Mouse (Mus musculus) cerebellum, adult 11 months (tissue): ENCODE results near the gene Gstp3.

Experiments used
- DNase-seq: peaks from one replicate; pipeline ENCODE4 v3.0.0; 2022

Gene Gstp3

DNA sequence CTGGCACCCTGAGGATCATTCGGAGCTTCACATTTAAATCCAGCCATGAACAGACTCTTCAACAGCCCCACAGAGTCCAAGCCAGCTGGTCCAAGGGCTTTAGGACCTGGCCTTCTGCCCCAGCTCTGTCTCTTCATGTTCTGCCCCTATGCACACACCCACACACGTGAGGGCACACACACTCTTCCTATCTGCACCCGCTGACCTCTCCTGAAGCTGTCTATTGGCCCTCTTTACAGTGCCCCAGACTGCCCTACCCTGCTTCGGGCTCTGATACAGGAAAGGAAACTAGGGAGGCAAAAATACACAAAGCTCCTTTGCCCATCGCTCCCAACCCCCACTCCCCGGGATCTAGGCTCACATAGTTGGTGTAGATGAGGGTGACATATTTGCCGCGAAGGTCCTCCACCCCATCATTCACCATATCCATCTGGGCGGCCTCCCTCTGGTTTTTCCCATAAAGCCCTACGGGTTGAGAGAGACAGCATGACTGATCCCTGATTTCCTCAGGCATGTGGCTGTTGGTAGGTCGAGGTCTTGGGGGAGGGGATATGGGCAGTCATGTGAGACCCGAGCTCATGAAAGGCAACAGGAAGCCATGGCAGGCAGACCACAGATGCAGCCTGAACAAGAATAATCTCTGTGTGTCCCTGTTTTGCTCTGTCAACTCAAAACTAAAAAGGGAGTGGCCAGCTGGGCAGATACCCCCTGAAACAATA is 22.9 kb downstream of the Gstp3 start:
- DNase-seq = no peak

DNA sequence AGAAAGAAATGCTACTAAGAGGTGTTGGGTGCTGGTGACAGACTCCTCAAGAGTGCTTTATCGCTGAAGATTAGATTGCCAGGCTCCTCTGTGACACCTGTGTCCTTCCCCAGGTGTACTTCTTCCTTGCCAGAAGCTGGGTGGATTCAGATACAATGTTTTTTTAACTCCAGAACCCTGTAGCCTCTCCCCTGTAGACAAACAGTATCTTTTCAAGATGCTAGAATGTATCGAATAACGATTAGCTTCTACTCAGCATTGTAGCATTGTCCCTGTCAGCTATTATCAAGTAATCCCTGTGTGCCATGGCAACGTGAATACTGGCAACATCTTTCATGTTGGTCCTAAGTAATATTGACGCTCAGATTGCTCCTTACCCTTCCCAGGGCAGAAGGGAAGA is 25.6 kb downstream of the Gstp3 start:
- DNase-seq = no peak

DNA sequence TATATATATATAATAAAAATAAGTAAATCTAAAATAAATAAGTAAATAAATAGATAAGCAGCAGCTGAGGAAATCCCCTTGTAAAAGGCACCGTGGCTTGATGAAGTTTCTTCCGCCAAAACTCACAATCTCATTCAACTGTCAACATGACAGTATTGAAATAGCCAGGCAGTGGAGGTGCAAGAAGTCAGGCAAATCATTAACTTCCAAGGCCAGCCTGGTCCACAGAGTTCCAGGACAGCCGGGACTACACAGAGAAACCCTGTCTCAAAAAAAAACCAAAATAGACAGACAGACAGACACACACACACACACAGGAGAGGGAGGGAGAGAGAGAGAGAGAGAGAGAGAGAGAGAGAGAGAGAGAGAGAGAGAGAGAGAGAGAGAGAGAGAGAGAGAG is 26.1 kb downstream of the Gstp3 start:
- no peak for DNase-seq

DNA sequence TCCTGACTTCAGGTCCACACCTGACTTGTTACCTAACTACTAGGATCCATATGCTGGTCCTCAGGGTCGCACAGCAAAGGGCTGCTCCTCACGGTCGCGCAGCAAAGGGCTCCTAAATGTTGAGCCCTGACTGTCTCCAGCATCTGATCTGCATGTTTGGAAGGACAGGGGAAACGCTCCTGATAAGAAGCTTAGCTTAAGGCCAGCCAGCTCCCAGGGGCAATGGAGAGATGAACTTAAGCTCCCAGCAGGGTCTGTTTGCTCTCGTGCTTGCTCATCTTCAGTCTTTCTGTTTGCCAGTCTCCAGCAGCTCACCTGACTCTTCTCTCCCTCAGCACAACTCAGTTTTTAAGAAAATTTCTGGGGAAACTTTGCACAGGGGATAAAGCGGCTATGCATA is 26.7 kb downstream of the Gstp3 start:
- DNase-seq = no peak

DNA sequence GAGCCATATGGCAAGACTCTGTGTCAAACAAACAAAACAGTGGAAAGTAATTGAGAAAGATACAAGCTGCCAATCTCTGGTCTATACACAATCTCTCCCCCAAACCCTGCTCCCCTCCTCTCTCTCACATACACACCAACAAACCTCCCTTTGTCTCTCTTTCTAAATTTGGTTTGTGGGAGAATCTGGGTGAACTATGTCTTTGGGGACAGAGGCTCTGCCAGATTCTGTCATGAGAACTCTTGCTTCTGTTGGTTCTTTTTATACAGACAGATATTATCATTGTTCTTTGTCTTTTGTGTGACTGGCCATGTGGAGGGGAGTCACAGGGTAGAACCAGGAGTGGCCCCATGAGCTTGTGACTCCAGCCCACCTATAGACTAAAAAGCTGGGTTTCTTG is 31.8 kb downstream of the Gstp3 start:
- no peak for DNase-seq

DNA sequence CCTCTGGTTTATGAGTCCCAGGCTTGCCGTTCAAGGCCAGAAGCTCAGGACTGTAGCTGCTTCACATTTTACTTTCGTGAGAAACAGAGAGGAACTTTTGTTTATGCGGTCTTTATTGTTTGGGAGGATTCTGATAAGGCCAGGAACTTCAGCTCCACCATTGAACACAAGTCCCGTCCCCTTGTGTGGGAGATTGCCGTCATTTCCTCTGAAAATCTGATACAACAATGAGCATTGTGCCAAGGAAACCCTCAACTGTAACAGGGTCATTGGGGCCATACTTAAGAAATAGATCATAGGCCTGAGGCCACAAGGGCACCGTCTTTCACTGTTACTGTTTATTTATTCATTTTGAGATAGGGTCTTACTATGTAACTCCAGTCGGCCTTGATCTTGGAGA is 36.2 kb downstream of the Gstp3 start:
- DNase-seq = no peak

DNA sequence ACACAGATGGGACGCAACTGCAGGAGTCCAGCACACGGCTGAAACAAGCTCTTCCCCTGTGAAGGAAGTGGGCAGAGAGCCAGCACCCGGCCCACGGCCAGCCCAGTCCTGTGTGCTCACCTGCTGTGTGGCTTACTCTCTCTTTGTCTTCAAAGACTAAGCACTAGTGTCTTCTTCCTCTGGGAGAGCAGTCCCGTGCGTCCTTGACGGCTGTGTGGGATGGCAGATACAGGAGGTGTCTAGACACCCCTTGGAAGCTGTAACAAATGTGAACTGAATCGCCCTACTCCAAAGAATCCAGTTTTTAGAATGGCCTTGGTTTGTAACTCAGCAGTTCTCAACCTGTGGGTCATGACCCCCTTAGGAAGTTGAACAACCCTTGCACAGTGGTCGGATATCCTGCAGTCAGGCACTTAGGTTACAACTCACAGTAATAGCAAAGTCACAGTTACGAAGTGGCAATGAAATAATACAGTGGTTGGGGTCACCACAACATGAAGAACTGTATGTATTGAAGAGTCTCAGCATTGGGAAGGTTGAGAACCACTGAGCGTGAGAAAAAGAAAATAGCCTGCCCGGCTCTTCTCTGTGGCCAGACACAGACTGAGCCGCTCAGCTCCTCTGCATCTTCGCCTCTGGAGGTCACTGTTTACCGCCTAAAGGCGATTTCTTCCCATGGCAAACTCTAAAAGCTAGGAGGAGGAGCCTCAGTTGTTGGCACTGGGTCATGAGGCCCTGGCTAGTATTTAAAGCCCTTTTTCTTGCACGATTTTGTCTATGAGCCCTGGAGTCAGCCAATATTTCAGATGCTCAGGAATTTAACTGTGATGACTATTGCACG is 40.4 kb downstream of the Gstp3 start:
- DNase-seq = peak; percentile 84

DNA sequence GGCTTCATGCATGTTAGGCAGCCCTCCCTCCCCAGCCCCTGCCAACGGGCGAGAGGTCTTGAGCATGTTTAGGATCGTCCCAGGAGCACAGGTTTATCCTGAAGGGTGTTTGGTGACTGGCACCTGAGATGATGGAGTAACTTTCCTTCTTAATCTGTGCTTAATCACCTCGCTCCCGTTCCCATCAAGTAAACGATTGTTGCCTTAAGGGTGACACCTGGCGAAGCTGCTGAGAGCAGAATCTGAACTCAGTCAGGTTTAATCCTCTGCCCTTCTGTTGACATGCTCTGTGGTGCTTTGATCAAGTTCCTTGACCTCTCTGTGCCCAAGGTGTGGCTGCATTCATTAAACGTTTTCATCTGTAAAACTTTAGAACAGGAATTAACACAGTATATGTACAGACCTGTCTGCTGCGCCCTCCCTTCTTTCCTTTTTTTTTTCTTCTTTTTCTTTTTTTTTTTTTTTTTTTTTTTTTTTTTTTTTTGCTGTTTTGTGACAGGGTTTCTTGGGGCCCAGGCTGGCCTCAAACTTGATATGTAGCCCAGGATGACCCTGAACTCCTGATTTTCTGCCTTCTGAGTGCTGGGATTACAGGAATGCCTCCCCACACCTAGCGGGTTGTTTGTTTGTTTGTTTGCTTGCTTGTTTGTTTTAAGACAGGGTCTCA is 41.3 kb downstream of the Gstp3 start:
- no peak for DNase-seq

DNA sequence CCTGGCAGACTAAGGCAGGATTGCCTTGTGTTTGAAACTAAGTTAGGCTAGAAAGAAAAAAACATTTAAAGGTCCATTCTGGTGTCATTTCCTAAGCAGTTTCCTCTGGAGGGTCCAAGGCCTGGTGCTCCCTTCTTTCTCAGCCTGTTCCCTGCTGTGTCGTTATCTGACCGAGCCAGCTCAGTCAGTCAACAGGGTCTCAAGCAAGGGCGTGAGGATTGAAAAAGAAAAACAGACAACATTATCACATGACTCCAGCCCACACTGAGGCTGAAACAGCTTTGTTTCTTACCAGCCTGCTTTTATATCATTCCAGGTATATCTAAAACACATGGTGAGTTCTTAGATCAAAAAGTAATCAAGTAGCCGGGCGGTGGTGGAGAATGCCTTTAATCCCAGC is 43.7 kb downstream of the Gstp3 start:
- DNase-seq = no peak

DNA sequence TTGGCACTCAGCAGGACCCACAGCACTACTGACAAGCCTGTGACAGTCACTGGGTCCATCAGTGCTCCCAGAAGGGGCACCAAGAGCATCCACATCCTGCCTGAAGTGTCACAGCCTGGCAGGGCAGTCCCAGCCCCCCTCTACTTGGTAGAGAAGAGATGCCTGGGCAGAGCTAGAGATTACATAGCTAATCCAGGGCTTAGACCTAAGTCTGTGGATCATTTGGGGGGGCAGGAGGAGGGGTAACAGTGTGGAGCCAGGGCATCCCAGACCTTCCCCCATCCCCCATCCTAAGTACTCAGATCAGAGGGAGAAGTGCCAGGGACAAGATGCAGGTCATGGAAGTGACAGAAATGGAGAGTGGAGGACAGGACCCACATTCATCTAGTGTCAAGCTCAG is 44.6 kb downstream of the Gstp3 start:
- DNase-seq = no peak

DNA sequence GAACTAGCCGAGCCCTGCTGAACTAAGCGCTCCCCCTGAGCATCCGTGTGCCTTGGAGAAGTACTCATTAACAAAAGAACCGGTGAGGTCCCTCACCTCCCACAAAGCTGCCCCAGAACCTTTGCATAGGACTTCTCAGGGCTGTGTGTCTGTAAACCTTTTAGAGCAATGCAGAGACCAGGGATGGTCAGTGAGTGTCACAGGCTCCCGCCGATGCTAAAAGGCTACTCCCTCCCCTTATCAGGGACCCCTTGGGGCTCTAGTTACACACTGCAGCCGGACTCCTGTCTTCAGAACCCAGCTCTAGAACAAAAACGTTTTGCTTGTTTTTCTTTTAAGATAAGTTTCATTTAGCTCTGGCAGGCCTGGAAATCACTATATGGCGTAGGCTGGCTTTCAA is 46.3 kb downstream of the Gstp3 start:
- DNase-seq = no peak

DNA sequence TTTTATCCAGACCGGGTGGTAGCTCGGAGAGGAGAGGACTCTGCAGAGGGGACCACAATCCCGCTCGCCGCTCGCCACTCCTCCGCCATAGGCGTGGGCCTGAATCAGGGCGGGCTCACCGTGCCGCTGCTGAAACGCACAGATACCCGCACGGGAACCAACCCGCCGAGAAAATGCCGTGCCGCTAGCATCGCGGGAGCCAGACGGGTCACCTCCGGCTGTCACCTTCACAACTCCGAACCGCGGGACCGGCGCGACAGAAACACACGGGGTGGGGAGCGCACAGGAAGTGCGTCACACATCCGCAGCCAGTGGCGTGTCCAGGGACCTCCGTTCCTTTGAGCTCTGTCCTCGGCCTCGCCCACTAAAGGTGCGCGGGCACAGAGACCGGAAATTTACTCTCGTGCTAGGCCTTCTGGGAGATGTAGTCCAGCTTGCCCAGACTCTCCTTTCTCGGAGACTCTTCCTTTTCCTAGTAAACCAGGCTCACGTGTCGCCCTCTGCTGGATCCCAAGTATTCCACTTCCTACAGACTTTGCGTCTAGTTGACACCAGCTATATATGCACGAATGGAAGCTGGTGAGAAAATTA is 46.8 kb downstream of the Gstp3 start, which contains the start of gene Ndufv1:
Gene Ndufv1, minus strand, starts transcription at position 375 of the 591 bp plus-strand sequence.
- DNase-seq = peak; percentile 95

DNA sequence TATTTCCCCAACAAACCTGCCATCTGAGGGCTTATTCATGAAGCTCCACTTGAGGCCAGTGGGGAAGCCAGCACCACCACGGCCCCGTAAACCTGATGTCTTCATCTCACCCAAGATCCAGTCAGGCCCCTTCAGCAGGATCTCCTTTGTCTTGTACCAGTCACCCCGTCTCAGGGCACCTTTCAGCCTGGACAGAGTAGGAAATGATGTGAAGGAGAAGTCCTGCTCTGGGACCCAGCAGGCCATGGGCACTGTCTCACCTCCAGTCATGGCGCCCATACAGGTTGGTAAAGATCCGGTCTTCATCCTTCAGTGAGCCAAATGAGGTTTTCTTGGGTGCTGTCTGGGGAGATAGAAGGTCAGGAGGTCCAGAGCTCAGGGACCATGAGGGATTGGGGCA is 48.3 kb downstream of the Gstp3 start:
- no peak for DNase-seq
